Mouse (Mus musculus) liver, embryonic 11.5 days (tissue): Measurements from ENCODE around the gene Bcl6b. TPM values are rescaled to one million over a fixed set of nuclear protein-coding genes. Genes with fewer than 3 reads are reported as not detected.

Experiments
- ATAC-seq: fragments of 200-750 bp; cut with Nextera tagmentation; replicated peaks from 2 replicates; pipeline ENCODE4 v1.8.0; 2017; ENCODE audit warnings: moderate number of reproducible peaks, mild to moderate bottlenecking, moderate TSS enrichment, moderate library complexity; ENCODE audit not compliant: low FRiP score
- DNase-seq: peaks from one replicate; pipeline ENCODE4 v3.0.0-alpha.2; 2017; ENCODE audit warnings: low spot score
- H3K27ac ChIP-seq: fragments of 300-500 bp; sonication (generic); 2 replicates; pipeline ENCODE4 v1.5.1; 2014; ENCODE audit warnings: mild to moderate bottlenecking, low read depth, low read length, control low read depth
- H3K27me3 ChIP-seq: fragments of 300-500 bp; sonication (generic); replicated peaks from 2 replicates; pipeline ENCODE4 v1.6.1; 2014; ENCODE audit warnings: low read length, mixed read lengths; ENCODE audit not compliant: control insufficient read depth, insufficient read depth
- H3K36me3 ChIP-seq: fragments of 300-500 bp; sonication (generic); 2 replicates; pipeline ENCODE4 v1.6.1; 2014; ENCODE audit warnings: mild to moderate bottlenecking, low read length, moderate library complexity, mixed read lengths; ENCODE audit not compliant: control insufficient read depth, insufficient read depth
- H3K4me1 ChIP-seq: fragments of 300-500 bp; sonication (generic); replicated peaks from 2 replicates; pipeline ENCODE4 v1.6.1; 2014; ENCODE audit warnings: low read length, mixed read lengths; ENCODE audit not compliant: control insufficient read depth, insufficient read depth
- H3K4me2 ChIP-seq: fragments of 300-500 bp; sonication (generic); 2 replicates; pipeline ENCODE4 v1.6.1; 2014; ENCODE audit warnings: mild to moderate bottlenecking, control low read depth, moderate library complexity
- H3K4me3 ChIP-seq: fragments of 300-500 bp; sonication (generic); 2 replicates; pipeline ENCODE4 v1.5.1; 2014; ENCODE audit warnings: low read depth, low read length, control low read depth
- H3K9ac ChIP-seq: fragments of 300-500 bp; sonication (generic); 2 replicates; pipeline ENCODE4 v1.6.1; 2014; ENCODE audit warnings: low read depth, low read length, control low read depth
- H3K9me3 ChIP-seq: fragments of 300-500 bp; sonication (generic); 2 replicates; pipeline ENCODE4 v1.6.1; 2016; ENCODE audit warnings: low read length, inconsistent platforms, mixed read lengths; ENCODE audit not compliant: control insufficient read depth
- WGBS: fragments of 180-500 bp; shearing (Covaris S2); extraction: QIAGEN DNeasy Blood & Tissue Kit; methylation state at CpG from one replicate; pipeline ENCODE4 v1.1.7; 2014; 5-methylcytosine and 5-hydroxymethylcytosine counted together
- polyA plus RNA-seq: library from polyadenylated mRNA; unstranded; fragments of >200 nt; fragmentation: Nextera tagmentation; extraction: Ambion mirVana; gene quantifications from 2 replicates; pipeline ENCODE4 v1.2.1, GENCODE M21; 2014

Bcl6b gene
- polyA plus RNA-seq, 1 experiment from 2014 or later, result 6.8 TPM

GRCm38 (mm10) chr11:70254337-70254736 lies 24.7 kb upstream of the Bcl6b start:
- ATAC-seq, result no peak
- peak overlapping the region; percentile 56 for H3K4me2 ChIP-seq
- H3K9ac ChIP-seq, result 0 out of 2 replicates have a peak overlapping the region, but pooled peaks have one; percentile 20
- no peaks in the 10 kb centered on the region for H3K9me3 ChIP-seq
- H3K4me3 ChIP-seq, result peak overlapping the region; percentile 32
- peaks cover 43% of the 10 kb centered on the region for H3K27me3 ChIP-seq
- H3K4me1 ChIP-seq, result 0 out of 2 replicates have a peak, but pooled peaks cover 2% of the 10 kb centered on the region
- 6% methylated on average over 18 of the region's 18 CpGs for WGBS
- DNase-seq, result no peak
- no peak overlapping the region for H3K27ac ChIP-seq
- no peaks in the 10 kb centered on the region for H3K36me3 ChIP-seq

DNA sequence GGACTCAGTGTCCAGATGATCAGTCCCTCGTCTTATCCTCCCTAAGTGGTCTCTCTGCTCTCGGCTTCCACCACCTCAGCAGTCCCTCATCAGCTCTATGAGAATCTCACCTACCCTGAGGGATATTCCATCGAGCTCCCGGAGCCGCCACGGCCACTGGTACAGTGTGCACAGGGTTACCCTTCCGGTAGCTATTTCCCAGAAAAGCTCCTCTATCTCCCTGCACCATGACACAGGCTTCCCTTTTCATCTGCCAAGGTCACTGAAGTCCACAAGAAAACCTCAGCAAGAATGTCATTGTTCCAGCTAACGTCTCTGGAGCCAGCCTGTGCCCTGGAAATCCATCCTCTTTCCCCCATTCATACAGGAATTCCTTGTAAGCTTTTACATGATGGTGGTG lies 22.3 kb upstream of the Bcl6b start:
- Histone ChIP-seq H3K36me3 (no peaks in the 10 kb centered on the region), H3K4me3 (no peak overlapping the region), H3K9me3 (no peaks in the 10 kb centered on the region), H3K4me1 (0 out of 2 replicates have a peak, but pooled peaks cover 2% of the 10 kb centered on the region), H3K27ac (no peak overlapping the region), H3K4me2 (no peak overlapping the region), H3K9ac (no peak overlapping the region), H3K27me3 (peaks cover 43% of the 10 kb centered on the region)
- ATAC-seq (no peak), DNase-seq (no peak)
- WGBS, result 70% methylated on average over 8 of the region's 8 CpGs

GRCm38 (mm10) chr11:70250150-70250549 lies 20.6 kb upstream of the Bcl6b start:
- 42% methylated on average over 11 of the region's 11 CpGs for WGBS
- DNase-seq, result no peak
- Histone ChIP-seq H3K9ac (no peak overlapping the region), H3K4me1 (0 out of 2 replicates have a peak, but pooled peaks cover 2% of the 10 kb centered on the region), H3K27me3 (peaks cover 34% of the 10 kb centered on the region), H3K27ac (no peak overlapping the region), H3K36me3 (no peaks in the 10 kb centered on the region), H3K4me2 (no peak overlapping the region), H3K4me3 (no peak overlapping the region), H3K9me3 (no peaks in the 10 kb centered on the region)
- no peak for ATAC-seq

GRCm38 (mm10) chr11:70247136-70247845 lies 17.7 kb upstream of the Bcl6b start:
- no peak overlapping the region for H3K9ac ChIP-seq
- no peaks in the 10 kb centered on the region for H3K36me3 ChIP-seq
- H3K4me2 ChIP-seq, result no peak overlapping the region
- DNase-seq (no peak), ATAC-seq (no peak)
- no peak overlapping the region for H3K4me3 ChIP-seq
- H3K9me3 ChIP-seq, result no peaks in the 10 kb centered on the region
- H3K27me3 ChIP-seq, result peaks cover 6% of the 10 kb centered on the region
- H3K4me1 ChIP-seq, result no peaks in the 10 kb centered on the region
- 43% methylated on average over 9 of the region's 9 CpGs for WGBS
- H3K27ac ChIP-seq, result no peak overlapping the region

DNA sequence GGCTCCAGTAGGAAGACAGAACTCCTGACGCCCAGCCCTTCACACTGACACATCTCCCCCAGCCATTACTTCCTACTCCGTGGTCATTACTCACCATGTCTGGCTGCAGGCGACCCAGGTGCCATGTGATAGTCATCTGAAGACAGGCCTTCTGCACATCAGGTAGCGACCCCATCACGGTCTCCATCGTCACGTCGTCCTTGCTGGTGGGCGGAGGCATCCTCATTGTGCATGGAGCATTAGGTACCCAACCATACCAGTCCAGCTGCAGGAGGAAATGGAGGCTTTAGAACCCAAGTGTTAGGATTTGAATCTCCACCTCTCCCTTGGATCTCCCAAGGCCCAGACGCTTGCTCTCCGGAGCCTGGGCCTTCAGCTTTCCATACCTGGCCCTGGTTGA lies 13.0 kb upstream of the Bcl6b start:
- H3K9me3 ChIP-seq, result no peaks in the 10 kb centered on the region
- H3K36me3 ChIP-seq, result no peaks in the 10 kb centered on the region
- H3K27me3 ChIP-seq, result no peaks in the 10 kb centered on the region
- 66% methylated on average over 11 of the region's 11 CpGs for WGBS
- H3K27ac ChIP-seq, result no peak overlapping the region
- no peak overlapping the region for H3K4me3 ChIP-seq
- no peak for DNase-seq
- H3K9ac ChIP-seq, result no peak overlapping the region
- no peak overlapping the region for H3K4me2 ChIP-seq
- ATAC-seq, result no peak
- peaks cover 7% of the 10 kb centered on the region for H3K4me1 ChIP-seq

DNA sequence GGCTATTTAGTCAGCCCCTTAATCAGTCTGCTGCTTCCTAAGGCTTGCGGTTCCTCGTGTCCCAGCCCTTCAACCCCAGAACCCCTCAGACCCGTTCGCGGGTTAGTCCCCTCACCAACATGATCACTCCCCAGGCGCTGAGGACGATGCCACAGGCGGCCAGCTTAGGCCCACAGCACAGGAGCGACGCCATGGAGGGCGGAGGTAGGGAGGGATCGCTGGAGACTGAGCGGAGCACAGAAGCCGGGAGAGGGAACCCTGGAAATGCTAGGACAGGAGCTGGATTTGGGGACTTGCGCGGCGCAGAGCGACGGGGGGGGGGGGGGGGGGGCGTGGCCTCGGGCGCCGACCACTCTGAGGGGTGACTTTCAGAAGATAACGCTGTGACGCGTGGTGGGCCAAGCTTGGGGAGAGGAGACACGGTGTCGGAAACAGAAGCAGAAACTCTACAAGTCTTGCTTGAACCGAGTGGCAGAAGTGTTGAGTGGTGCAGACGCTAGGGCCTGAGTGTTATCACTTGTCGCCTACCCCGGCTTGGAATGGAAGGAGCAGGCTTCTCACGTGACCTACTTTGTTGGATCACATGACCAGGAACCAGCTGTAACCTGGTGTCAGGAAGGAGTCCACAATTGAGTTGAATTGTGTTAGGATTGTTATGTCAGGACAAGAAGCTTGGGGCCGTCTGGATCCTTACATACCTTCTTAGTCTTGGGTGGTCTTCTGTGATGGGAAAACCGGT lies 10.1 kb upstream of the Bcl6b start, which contains the start of the genes Gm21988 and Rnasek:
TSS of gene Gm21988 (minus strand) at position 290 of the 739 bp plus-strand sequence.
TSS of gene Rnasek (minus strand) at position 302 of the 739 bp plus-strand sequence.
- H3K9ac ChIP-seq, result peak within 1 kb of the TSS; percentile 95
- peak within 1 kb of the TSS; percentile 92 for H3K4me2 ChIP-seq
- peaks cover 7% of the 10 kb centered on the region; the same call in 1 of the 2 replicates for H3K36me3 ChIP-seq
- H3K27me3 ChIP-seq, result no peaks in the 10 kb centered on the region
- ATAC-seq (peak; percentile 40), DNase-seq (peak; percentile 87)
- peak within 1 kb of the TSS; percentile 97 for H3K4me3 ChIP-seq
- no peaks in the 10 kb centered on the region for H3K9me3 ChIP-seq
- peak within 1 kb of the TSS; percentile 97 for H3K27ac ChIP-seq
- peaks cover 30% of the 10 kb centered on the region for H3K4me1 ChIP-seq
- WGBS, result 0% methylated on average over 27 of the region's 35 CpGs

DNA sequence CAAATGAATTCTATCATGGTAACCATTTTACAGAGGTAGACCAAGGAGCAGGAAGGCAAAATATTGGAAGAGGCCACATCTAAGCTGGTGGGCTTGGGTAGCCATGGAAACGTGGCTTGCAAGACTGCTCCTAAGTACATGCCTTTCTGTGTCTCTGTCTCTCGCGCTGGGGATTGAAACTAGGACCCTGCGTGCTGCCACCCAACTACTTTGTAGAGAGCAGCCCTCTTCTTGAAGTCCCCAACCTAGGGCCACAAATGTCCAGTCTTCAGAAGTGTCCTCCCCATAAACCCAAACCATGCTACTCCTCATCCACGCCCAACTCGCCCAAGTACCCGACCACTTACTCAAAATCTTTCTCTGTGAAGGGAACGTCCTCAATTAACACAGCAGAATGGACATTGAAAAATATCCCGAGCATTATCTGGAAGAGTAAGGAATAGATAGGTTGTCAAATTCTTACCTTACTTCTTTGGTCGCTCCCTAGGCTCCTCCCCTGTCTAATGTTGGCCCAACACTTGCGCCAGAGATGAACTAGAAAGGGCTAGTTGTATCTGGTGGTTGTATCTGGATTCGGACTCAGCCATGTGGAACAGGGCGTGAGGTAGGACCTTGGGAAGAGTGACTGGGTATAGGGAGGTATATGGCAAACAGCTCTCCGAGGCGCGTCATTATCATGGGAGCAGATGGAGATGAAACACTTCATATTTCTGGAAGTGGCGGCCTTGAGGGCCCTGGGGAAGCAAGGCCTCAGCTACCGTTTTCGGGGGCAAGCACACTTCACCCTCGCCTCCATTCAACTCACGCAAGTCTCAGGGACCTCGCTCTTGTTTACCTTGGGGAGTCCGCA lies 9.2 kb upstream of the Bcl6b start:
- ATAC-seq, result no peak
- WGBS, result 11% methylated on average over 23 of the region's 23 CpGs
- peaks cover 7% of the 10 kb centered on the region; the same call in 1 of the 2 replicates for H3K36me3 ChIP-seq
- H3K4me3 ChIP-seq, result peak overlapping the region; percentile 97
- peak overlapping the region; percentile 97 for H3K27ac ChIP-seq
- H3K27me3 ChIP-seq, result no peaks in the 10 kb centered on the region
- H3K4me2 ChIP-seq, result peak overlapping the region; percentile 92
- H3K4me1 ChIP-seq, result peaks cover 34% of the 10 kb centered on the region
- peak overlapping the region; percentile 95 for H3K9ac ChIP-seq
- no peaks in the 10 kb centered on the region for H3K9me3 ChIP-seq
- peak; percentile 53 for DNase-seq

- Histone ChIP-seq H3K36me3 (peaks cover 7% of the 10 kb centered on the region; the same call in 1 of the 2 replicates), H3K27me3 (no peaks in the 10 kb centered on the region), H3K4me2 (peak within 1 kb of the TSS; percentile 92), H3K27ac (peak within 1 kb of the TSS; percentile 97), H3K9ac (peak within 1 kb of the TSS; percentile 95), H3K4me3 (peak within 1 kb of the TSS; percentile 97), H3K4me1 (peaks cover 34% of the 10 kb centered on the region), H3K9me3 (no peaks in the 10 kb centered on the region)
- peak; percentile 99 for DNase-seq
- under 1% methylated on average over 68 of the region's 70 CpGs for WGBS
- peak; percentile 91 for ATAC-seq
Measured at GRCm38 (mm10) chr11:70237457-70238167, 8.0 kb upstream of the Bcl6b start, which contains the start of gene 0610010K14Rik. Gene 0610010K14Rik (minus strand): TSS chr11:70237914.
